Mouse (Mus musculus) gastrocnemius, postnatal 36 days (tissue): Measurements from ENCODE around the gene Ugt1a2. TPM values are rescaled to one million over a fixed set of nuclear protein-coding genes. Genes with fewer than 3 reads are reported as not detected.
"Not testable (repeated sequence)": the region's sequence is repeated elsewhere in the genome, so short reads cannot be mapped to it uniquely, and the experiment has no call there.

Experiments
- DNase-seq, 2 experiments: peaks; one replicate each; pipeline ENCODE4 v3.0.0; 2022
- intact Hi-C: fragments of 180-260 bp; cut with DNase I; formaldehyde crosslinking; loops from one replicate; pipeline ENCODE4 v1.15.1; 2025
- total RNA-seq, 2 experiments: library from RNA; stranded (reverse); gene quantifications; 2 replicates each; pipeline ENCODE4 v1.2.3; 2021

The Ugt1a2 gene
- total RNA-seq, 2 experiments from 2014 or later: not detected

DNA sequence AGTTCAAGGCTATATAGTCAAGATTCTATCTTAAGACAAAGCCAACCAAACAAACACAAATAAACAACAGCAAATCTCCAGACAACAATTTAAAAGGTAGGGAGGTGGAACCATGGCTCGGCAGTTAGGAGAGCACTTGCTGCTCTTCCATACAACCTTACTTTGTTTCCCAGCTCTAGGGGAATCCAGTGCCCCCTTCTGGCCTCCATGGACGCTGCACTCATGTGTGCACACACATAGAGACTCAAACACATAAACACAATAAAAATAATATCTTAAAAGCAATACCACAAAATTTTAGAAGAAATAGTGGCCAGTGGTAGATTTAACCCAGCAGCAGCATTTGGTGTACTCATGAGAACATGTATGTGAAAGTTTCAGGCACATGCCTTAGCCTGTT, 16.7 kb downstream of the Ugt1a2 start:
- no peak for DNase-seq
- intact Hi-C loops: no loop called here

DNA sequence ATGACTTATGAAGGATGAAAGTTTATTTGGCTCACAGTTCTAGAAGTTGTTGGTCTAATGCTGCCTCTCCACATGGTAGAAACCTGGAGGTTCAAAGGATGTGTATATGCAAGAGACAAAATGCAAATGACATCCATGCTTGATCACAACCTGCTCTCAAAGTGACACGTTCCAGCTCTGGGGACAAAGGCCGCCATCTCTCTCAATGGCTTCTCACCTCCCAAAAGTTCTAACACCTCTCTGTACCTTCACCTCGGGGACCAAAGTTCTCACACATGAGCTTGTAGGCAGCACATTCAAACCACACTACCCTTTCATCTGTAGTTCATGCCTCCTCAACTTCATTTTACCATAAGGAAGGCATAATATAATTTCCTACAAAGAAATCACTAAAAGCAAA, 17.2 kb downstream of the Ugt1a2 start:
- no peak for DNase-seq

DNA sequence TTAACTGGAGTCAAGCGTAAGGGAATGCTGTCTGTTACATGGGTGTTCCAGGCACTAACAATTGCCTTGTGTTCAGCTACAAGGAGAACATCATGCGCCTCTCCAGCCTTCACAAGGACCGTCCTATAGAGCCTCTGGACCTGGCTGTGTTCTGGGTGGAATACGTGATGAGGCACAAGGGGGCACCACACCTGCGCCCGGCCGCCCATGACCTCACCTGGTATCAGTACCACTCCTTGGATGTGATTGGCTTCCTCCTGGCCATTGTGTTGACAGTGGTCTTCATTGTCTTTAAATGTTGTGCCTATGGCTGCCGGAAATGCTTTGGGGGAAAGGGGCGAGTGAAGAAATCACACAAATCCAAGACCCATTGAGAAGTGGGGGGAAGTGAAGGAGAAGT, 17.6 kb downstream of the Ugt1a2 start:
- peak in 1 of 2 experiments; percentile 14 for DNase-seq
- intact Hi-C loops: no loop called here

More for the DNA sequence above, 17.2 kb downstream of the Ugt1a2 start:
- intact Hi-C loops: no loop called here

DNA sequence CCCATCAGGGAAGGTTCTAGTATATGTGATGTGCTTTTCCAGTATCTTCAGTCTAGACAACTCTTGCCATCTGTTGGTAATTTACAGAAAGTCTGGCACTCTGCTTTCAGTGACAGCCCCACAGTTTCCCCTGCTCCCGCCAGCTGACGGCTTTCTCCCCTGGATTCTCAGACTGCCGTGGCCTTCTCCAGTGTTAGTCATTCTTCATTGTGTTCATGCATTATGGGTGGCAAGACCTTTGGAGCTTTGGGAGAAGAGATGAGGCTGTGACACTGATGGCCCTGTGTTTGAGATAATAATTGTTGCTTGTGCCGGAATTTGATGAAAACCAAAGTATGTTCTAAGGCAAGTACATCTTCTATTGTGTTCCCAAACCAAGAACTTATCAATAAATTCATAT, 18.2 kb downstream of the Ugt1a2 start:
- intact Hi-C loops: no loop called here
- DNase-seq: no peak

DNA sequence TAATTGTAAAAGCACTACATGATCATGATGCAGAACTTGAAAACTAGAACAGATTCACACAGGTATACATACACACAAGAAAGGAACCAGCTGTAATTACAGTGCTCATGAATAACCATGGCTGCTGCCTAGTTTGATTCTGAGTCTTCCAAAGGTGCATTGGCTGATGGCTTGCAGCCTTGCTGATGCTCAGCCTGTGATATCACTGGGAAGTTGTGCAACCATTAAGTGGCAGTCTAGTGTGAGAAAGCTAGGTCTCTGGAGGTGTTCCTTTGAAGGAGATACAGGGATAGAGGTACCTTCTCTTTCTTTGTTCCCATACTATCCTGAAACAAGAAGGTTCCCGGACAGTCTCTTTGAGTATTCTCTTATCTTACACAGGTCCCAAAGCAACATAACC, 18.7 kb downstream of the Ugt1a2 start:
- intact Hi-C loops: no loop called here
- no peak for DNase-seq

DNA sequence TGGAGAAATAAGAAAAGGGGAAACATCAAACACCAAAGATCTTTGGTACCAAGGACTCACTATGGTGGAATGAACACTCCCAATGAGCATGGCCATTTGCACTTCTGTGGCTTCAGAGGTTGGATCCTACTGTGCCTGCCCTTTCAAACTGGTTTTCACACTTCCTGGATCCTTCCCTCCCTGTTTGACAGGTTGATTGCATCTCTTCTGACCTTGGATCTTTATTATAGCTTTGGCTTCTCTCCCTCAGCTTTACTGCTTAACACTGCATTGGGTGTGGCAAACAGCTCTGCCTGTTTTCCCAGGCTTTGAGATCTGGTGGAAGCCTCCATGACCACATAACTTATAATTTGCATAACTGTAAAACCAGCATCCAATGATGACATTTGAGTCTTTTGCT, 19.9 kb downstream of the Ugt1a2 start:
- intact Hi-C loops: no loop called here
- no peak for DNase-seq

DNA sequence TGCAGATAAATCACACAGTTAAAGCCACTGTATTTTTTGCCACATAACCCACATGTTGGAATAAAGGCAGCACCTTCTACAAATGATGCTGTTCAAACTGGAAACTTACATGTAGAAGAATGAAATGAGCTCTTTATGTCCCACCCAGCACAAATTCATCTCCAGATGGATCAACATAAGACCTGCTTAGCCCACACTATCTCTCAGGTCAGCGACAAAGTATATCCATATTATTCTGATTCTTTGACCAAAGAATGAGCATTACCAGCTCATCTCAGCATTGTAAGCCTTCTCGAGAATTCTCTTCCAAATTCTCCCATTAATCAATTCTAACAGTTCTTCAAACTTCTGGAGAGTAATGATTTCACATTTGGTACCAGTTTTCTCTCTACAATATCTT, 21.8 kb downstream of the Ugt1a2 start:
- intact Hi-C loops: no loop called here

DNA sequence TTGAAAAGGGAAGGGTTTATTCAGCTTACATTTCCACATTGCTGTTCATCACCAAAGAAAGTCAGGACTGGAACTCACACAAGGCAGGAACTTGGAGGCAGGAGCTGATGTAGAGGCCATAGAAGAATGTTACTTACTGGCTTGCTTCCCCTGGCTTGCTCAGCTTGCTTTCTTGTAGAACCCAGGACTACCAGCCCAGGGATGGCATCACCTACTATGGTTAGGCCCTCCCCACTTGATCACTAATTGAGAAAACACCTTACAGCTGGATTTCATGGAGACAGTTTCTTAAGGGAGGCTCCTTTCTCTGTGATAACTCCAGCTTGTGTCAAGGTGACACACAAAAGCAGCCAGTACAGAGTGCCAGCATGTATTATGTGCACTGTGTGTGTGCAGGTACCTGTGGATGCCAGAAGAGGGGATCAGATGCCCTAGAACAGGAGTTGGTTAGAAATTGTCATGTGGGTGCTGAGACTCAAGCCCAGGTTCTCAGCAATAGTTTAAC, 22.7 kb downstream of the Ugt1a2 start:
- intact Hi-C loops, DNase-seq: not testable (repeated sequence)

More for the DNA sequence above, 21.8 kb downstream of the Ugt1a2 start:
- no peak for DNase-seq

DNA sequence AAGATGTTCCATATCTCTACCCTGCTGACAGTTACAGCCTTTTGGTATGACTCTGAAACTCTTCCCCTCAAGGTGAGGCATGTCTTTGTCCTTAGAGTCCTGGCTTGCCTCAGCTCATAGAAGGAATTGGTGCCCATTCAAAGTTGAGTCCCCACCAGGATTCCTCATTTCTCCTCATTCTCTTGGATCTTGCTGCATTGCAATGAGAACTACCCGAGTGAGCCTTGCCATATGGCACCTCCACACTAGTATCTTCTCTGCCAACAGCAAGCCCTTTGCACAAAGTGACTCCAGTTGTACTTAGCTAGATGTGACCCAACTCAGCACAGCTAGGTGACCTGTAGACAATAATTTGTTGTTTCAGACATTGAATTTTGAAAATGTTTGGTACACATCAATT, 23.2 kb downstream of the Ugt1a2 start:
- intact Hi-C loops: no loop called here
- DNase-seq: peak in 1 of 2 experiments; percentile 5

DNA sequence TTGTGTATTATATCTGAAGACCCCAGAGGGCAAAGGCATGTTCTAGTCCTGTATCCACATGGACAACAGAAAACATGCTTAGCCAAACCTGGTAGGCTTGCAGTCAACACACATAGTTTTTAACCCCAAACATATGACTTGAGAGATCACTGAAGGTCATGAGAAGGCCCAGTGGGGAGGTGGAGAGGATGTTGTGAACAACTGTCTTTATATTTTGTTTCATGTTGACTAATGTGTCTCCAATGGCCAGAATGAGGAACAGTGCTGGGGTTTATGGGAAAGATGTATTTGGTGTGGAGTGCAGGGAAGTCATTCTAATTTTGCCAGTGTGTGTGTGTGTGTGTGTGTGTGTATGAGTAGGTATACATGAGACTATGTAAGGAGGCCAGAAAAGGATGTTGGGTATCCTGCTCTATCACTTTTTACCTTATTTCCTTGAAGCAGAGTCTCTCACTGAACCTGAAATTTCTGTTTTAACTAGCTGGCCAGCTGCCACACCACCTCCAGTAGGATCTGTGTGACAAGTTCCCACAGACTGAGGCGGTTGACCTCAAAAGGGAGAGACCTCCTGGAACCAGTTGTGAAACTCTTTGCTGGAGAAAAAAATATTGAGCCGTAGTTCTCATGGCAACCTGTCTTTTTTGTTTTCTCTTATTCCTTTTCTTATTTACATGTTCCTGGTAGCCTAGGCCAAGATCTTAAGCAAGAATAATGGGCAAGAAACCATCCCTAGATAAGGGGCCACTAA, 23.8 kb downstream of the Ugt1a2 start:
- intact Hi-C loops: no loop called here
- no peak for DNase-seq

DNA sequence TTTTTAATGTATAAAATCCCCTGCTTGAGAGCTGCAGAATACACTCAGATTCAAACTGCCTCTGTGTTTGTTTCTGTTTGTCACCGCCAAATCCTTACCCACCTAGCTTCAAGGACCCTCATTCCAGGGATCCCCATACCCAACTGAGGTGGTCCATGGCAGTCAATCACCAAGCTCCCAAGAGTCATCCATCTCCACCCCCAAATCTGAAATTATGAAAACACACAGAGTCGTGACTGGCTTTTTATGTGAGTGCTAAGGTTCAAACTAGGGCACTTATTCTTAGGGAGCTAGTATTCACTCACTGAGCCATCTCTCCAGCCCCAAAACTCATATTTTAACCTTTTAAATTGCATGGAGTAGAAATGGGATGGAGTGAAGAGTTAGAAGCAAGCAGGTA, 24.9 kb downstream of the Ugt1a2 start:
- intact Hi-C loops, DNase-seq: not testable (repeated sequence)

DNA sequence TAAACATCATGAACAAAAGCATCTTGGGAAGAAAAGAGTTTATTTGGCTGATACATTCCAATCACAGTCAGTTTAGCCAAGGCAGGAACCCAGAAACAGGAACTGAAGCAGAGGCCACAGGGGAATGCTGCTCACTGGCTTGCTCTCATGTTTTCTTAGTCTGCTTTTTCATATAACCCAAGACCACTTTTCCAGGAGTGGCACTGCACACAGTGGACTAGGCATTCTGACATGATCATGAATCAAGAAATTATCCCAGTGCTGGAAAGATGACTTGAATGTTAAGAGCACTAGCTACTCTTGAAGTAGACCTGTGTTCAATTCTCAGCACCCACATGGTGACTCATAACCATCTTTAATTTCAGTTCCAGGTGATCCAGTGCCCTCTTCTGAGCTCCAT, 25.3 kb downstream of the Ugt1a2 start:
- no peak for DNase-seq
- intact Hi-C loops: no loop called here

DNA sequence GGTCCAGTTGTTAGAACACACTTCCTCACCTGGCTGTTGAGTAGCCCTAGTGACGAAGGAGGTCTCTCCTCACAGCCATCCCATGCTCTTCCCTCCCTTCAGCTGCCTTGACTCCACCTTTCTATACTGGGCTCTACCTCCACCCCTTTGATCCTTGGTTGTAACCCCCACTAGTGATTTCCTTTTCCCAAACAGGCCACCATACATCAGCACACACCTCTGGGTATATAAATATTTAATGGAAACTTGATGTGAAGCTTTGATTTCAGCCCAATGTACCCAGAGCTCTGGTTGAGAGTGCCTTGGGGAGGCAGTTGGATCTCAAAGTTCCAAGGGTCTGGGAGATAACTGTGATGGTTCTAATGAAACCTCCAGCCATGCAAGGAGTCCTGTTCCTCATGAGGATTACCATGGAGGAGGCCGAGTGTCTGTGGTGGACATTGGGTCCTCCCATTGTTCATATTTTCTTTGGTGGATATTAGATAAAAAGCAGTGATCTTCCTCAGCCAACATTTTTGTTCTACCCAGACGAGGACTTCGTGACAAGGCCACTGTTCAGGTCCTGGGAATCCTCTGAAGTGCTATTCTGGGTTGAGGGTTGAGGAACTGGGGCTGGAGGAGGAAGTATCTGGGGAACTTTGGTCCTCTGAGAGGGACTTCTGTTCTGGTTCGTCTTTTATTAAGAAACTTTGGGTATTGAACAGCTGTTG, 26.4 kb downstream of the Ugt1a2 start, which contains the start of gene Mroh2a:
Gene Mroh2a (plus strand): TSS at position 317 of the 710 bp plus-strand sequence.
- peak; percentile 8 to 10 for DNase-seq
- intact Hi-C loops: no loop called here

DNA sequence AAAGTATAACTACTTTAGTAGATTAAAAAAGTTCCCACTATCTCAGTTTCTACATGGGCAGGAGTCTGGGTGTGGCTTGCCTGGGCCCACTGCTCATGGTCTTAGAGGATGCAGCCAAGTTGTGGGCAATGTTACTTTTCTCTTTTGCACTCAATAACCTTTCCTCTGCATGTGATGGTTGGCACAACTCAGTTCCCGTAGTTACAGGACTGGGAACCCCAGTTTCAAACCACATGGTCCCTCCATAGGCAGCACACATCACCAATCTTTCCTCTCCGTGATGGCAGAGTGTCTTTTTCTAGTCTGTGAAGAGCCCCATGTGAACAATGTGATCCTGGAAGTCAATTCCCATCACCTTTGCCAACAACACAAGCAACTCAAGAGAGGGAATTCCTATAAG, 27.1 kb downstream of the Ugt1a2 start:
- intact Hi-C loops: no loop called here
- DNase-seq: peak in 1 of 2 experiments; percentile 13

DNA sequence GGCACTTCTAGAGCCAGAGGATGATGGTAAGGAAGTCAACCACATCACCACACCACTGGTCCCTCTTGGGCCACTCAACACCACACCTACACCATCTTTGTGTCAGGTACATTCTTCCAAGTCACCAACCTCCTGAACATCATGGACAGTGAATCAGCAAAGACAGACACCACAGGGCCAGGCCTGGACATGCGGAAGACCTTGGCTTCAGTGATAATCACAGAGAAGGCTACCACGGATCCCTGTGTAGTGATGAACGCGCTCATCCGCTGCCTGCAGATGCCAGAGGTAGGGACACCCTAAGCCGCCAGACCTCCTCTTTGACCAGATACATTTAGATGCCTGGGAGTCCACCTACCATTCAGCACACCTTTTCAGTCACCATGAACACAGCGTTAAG, 27.7 kb downstream of the Ugt1a2 start:
- intact Hi-C loops: no loop called here
- peak; percentile 5 to 22 for DNase-seq

DNA sequence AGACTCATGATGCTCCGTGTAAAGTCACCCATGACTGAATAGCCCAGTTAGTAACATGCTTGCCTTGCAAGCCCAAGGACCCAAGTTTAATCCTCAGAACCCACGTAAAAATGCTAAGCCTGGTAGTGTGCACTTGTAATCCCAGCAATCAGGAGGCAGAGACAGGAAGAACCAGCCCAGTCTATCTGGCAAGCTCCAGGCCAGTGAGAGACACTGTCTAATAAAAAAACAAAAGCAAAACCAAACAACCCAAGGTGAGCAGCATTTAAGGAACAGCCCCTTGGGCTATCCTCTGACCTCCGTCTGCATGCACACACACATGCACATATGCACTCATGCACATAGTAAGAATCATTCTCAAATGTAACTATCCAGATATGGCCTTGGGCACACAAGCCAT, 29.2 kb downstream of the Ugt1a2 start:
- no peak for DNase-seq
- intact Hi-C loops: no loop called here

DNA sequence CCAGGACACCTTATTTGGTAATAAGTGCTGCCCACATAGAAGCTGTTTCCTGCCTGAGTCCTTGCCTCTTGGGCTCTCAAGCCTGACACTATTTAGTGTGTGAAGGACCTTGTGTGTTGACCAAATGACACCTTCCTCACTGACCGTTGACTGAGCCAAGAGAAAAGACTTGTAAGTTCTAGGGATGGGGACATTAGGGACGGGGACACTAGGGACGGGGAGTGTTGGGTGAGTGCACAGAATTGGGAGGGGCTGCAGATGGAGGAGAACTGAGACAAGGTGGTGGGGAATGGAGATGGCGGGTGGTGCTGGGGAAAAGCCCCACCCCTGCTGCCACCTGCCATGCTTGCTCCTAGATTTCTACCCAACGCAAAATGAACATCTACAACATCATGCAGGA, 29.6 kb downstream of the Ugt1a2 start:
- peak in 1 of 2 experiments; percentile 5 for DNase-seq
- intact Hi-C loops: no loop called here

DNA sequence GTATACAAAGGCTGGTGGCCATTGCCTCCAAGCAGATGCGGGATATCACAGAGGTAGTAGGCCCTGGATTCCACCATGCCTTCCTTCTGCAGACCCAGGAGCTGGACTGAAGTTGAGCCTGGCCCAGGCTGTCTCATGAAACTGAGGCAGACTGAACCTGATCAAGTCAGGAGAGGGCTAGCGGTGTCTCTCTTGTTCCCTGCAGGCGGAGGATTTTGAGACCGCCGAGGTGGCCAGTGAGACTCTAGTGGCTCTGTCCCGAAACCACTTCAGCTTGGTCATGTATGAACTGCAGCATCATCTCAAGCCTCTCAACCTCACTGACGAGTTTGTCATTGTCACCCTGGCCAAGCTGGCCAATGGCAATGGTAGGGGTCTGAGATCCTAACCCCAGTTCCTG, 30.0 kb downstream of the Ugt1a2 start:
- DNase-seq: peak in 1 of 2 experiments; percentile 6
- intact Hi-C loops: no loop called here

DNA sequence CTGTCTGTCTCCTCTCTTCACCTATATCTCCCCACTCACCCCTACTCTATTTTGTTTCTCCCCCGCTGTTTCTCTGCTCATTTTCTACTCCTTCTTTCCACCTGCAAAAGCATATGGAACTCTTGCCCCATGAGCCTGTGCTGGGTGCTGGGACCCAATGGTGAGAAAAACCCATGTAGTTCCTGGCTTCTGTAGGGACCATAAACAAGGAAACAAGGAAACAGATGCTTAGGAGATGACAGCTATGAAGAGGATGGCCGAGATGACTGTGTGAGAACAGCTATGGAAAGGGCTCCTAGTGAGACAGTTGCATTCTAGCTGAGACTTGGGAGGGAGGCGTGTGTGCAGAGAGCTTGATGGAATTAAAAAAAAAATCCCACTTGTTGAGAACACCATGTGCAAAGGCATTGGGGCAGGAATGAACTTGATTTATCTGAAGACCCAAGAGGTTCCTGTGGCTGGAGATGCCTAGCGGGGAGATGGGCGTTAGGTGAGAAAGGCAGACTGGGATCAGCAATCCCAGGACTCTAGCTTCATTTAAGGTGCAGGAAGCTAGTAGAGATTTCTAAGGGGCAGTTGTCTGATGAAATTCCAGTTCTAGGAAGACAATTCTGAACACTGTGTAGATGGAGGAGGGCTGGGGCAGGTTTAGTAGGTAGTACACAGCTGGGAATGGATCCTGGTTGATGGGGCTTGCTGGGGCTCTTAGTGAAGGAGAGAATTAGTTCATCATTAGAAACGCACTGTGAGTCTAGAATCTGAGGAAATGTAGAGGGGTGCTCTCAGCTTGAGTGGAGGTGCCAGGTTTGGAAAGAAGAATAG, 30.8 kb downstream of the Ugt1a2 start:
- intact Hi-C loops: no loop called here
- peak in 1 of 2 experiments; percentile 10 for DNase-seq

DNA sequence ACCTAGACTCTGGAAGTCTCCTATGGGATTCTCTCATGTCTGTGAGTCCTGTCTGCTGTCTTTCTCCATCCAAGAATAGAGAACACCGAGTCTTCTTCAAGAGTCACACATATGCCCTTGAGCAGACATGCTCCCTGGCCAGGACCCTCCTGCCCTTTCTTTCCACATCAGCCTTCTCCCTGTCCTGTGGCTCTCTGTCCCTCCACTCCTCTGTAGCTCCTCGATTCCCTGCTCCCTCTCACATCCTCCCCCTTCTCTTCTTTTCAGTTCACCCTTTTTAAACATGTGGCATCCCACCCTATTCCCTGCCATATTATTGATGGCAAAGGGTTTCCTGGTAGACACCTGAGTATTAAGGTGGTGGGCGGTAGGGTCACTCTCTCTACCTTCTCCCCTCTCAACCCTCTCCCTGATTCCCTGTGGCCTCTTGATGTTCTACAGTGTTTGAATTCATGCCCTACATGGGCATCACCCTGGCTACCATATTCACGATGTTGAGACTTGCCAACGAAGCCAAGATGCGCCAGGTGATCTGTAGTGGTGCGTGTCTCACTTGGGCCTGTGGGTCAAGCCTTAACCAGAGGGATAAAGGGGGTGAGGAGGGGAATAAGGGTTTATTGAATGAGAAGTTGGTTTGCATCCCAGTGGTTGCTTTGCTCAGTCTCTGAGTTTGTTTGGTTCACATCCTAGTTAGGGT, 31.6 kb downstream of the Ugt1a2 start:
- intact Hi-C loops: no loop called here
- peak; percentile 4 to 15 for DNase-seq
